16 mouse cellular contexts compared by ENCODE assay signal in the genomic region with DNA sequence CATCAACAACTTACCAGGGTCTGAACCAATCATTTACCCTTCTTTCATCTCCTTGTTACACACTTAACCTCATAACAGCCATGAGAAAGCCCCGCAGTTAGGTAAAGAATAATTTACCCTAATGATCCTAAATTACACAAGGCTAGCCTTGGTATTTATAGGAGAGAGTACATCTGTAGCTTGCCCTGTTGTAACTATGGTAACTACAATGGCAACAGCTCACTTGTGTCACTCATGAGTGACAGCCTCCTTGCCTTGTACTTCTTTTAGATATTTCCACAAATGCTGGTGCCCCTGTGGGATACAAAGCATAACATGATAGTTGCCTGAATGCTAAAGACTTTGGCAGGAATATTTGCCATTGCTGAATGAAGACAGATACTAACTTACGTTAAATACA.
"Had no signal": no experiment of that assay in that cellular context is flagged by ENCODE, and none has a peak within 500 bp of the region (broad histone marks: within the 10 kb centered on the region; RNA-seq: fewer than 3 reads in every experiment).

No protein-coding gene starts in this region.

- H3K27ac ChIP-seq: layer of hippocampus, adult 2 months; limb, embryonic 12.5 days; liver, embryonic 13.5 days; neural tube, embryonic 12.5 days had no signal

- H3K9ac ChIP-seq: limb, embryonic 12.5 days; liver, embryonic 13.5 days; neural tube, embryonic 12.5 days had no signal

- H3K4me1 ChIP-seq: limb, embryonic 12.5 days; liver, embryonic 13.5 days; neural tube, embryonic 12.5 days had no signal

- H3K4me2 ChIP-seq: limb, embryonic 12.5 days; liver, embryonic 13.5 days; neural tube, embryonic 12.5 days had no signal

- H3K4me3 ChIP-seq: layer of hippocampus, adult 2 months; limb, embryonic 12.5 days; liver, embryonic 13.5 days; myocyte; neural tube, embryonic 12.5 days had no signal

- H3K36me3 ChIP-seq: limb, embryonic 12.5 days; liver, embryonic 13.5 days; neural tube, embryonic 12.5 days had no signal

- DNase-seq: kidney, adult 9 months; kidney, postnatal 10 days; kidney, postnatal 4 days; liver; liver, embryonic 13.5 days; lung, adult 18-20 months; retina, postnatal 1 day; right cerebral cortex, postnatal 4 days; spleen, adult 18-20 months; thymus, adult 2 months; thymus, postnatal 25 days had no signal

- ATAC-seq: intestine, postnatal 0 days had no signal

- H3K27me3 ChIP-seq: limb, embryonic 12.5 days; liver, embryonic 13.5 days; neural tube, embryonic 12.5 days had no signal

- H3K9me3 ChIP-seq: limb, embryonic 12.5 days; liver, embryonic 13.5 days; neural tube, embryonic 12.5 days had no signal
